In genomic region chr3:125093010-125093630, GRCm38 (mm10) we compare ENCODE assay signal across 18 mouse cellular contexts.
"Had no signal": no experiment of that assay in that cellular context is flagged by ENCODE, and none has a peak within 500 bp of the region (broad histone marks: within the 10 kb centered on the region; RNA-seq: fewer than 3 reads in every experiment).

No protein-coding gene starts in this region.

- H3K4me1 ChIP-seq: limb, embryonic 12.5 days; limb, embryonic 15.5 days; midbrain, embryonic 12.5 days; midbrain, embryonic 15.5 days; neural tube, embryonic 12.5 days; neural tube, embryonic 15.5 days had no signal

- H3K36me3 ChIP-seq: limb, embryonic 12.5 days; limb, embryonic 15.5 days; midbrain, embryonic 12.5 days; midbrain, embryonic 15.5 days; neural tube, embryonic 12.5 days; neural tube, embryonic 15.5 days had no signal

- ATAC-seq: intestine, postnatal 0 days; liver, postnatal 0 days; lung, postnatal 0 days; midbrain, embryonic 15.5 days had no signal

- H3K4me3 ChIP-seq: layer of hippocampus, adult 2 months; limb, embryonic 12.5 days; limb, embryonic 15.5 days; midbrain, embryonic 12.5 days; midbrain, embryonic 15.5 days; neural tube, embryonic 12.5 days; neural tube, embryonic 15.5 days had no signal

- H3K27me3 ChIP-seq: limb, embryonic 12.5 days; limb, embryonic 15.5 days; midbrain, embryonic 12.5 days; midbrain, embryonic 15.5 days; neural tube, embryonic 12.5 days; neural tube, embryonic 15.5 days had no signal

- H3K9me3 ChIP-seq: limb, embryonic 12.5 days; limb, embryonic 15.5 days; midbrain, embryonic 12.5 days; midbrain, embryonic 15.5 days; neural tube, embryonic 12.5 days; neural tube, embryonic 15.5 days had no signal

- H3K27ac ChIP-seq: kidney, postnatal 0 days; layer of hippocampus, adult 2 months; limb, embryonic 12.5 days; limb, embryonic 15.5 days; liver, embryonic 14.5 days; macrophage; midbrain, embryonic 12.5 days; midbrain, embryonic 15.5 days; neural tube, embryonic 12.5 days; neural tube, embryonic 15.5 days had no signal

- DNase-seq: kidney, adult 2 months; kidney, postnatal 25 days; layer of hippocampus, adult 9-11 months; liver, postnatal 0 days; lung, embryonic 14.5 days; thymus, postnatal 36 days had no signal

- H3K9ac ChIP-seq: limb, embryonic 12.5 days; limb, embryonic 15.5 days; liver, embryonic 14.5 days; liver, postnatal 0 days; lung, embryonic 14.5 days; midbrain, embryonic 12.5 days; midbrain, embryonic 15.5 days; neural tube, embryonic 12.5 days; neural tube, embryonic 15.5 days had no signal
